Mouse (Mus musculus) forebrain, embryonic 15.5 days (tissue): ENCODE data around the gene Acap2. TPM values are rescaled to one million over a fixed set of nuclear protein-coding genes. Genes with fewer than 3 reads are reported as not detected.

Source experiments
- ATAC-seq: fragments of 200-750 bp; cut with Nextera tagmentation; replicated peaks from 2 replicates; pipeline ENCODE4 v1.8.0; 2017; ENCODE audit warnings: mild to moderate bottlenecking, moderate TSS enrichment, moderate library complexity
- H3K27ac ChIP-seq: fragments of 300-500 bp; sonication (generic); replicated peaks from 2 replicates; pipeline ENCODE4 v1.5.1; 2015; ENCODE audit warnings: mild to moderate bottlenecking, inconsistent platforms
- H3K27me3 ChIP-seq: fragments of 300-500 bp; sonication (generic); 2 replicates; pipeline ENCODE4 v1.6.1; 2015; ENCODE audit warnings: inconsistent platforms
- H3K36me3 ChIP-seq: fragments of 300-500 bp; sonication (generic); 2 replicates; pipeline ENCODE4 v1.6.1; 2015; ENCODE audit warnings: mild to moderate bottlenecking, inconsistent platforms
- H3K4me1 ChIP-seq: fragments of 300-500 bp; sonication (generic); 2 replicates; pipeline ENCODE4 v1.6.1; 2015; ENCODE audit warnings: inconsistent platforms
- H3K4me2 ChIP-seq: fragments of 300-500 bp; sonication (generic); replicated peaks from 2 replicates; pipeline ENCODE4 v1.6.1; 2015; ENCODE audit warnings: mild to moderate bottlenecking, inconsistent platforms
- H3K4me3 ChIP-seq: fragments of 300-500 bp; sonication (generic); 2 replicates; pipeline ENCODE4 v1.5.1; 2015; ENCODE audit warnings: mild to moderate bottlenecking, inconsistent platforms
- H3K9ac ChIP-seq: fragments of 300-500 bp; sonication (generic); replicated peaks from 2 replicates; pipeline ENCODE4 v1.6.1; 2015; ENCODE audit warnings: mild to moderate bottlenecking, inconsistent platforms
- H3K9me3 ChIP-seq: fragments of 300-500 bp; sonication (generic); 2 replicates; pipeline ENCODE4 v1.6.1; 2016; ENCODE audit warnings: inconsistent platforms
- WGBS: fragments of 180-500 bp; shearing (Covaris S2); methylation state at CpG from one replicate; pipeline ENCODE4 v1.1.7; 2015; ENCODE audit warnings: mixed read lengths; 5-methylcytosine and 5-hydroxymethylcytosine counted together
- polyA plus RNA-seq: library from polyadenylated mRNA; unstranded; fragments of >200 nt; fragmentation: Nextera tagmentation; extraction: Ambion mirVana; gene quantifications from 2 replicates; pipeline ENCODE4 v1.2.1, GENCODE M21; 2015

The Acap2 gene
- polyA plus RNA-seq, 1 experiment from 2014 or later = 14.0 TPM

DNA sequence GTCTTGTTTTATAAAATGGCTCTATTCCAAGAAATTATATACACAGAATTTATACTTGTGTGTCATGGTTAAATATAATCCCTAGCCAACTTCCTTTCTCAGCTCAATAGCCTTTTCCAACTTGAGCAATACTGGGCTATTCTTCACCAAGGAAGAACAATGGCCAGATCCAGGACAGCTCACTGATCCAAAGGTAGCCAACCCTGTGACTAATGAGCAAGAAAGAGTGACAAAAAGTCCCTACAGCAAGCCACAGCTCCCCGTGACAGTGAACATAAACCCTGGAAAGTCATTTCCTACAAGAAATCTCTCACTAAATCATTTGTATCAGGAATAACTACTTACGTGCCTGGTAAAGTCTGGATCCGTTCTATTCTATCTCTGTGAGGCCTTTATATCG lies 35.6 kb downstream of the Acap2 start:
- no peaks in the 10 kb centered on the region for H3K27me3 ChIP-seq
- no peak overlapping the region for H3K27ac ChIP-seq
- ATAC-seq = no peak
- H3K9ac ChIP-seq = no peak overlapping the region
- no peaks in the 10 kb centered on the region for H3K36me3 ChIP-seq
- H3K4me2 ChIP-seq = no peak overlapping the region
- 66% methylated on average over 4 of the region's 4 CpGs for WGBS
- no peaks in the 10 kb centered on the region for H3K9me3 ChIP-seq
- H3K4me3 ChIP-seq = no peak overlapping the region
- peaks cover 18% of the 10 kb centered on the region for H3K4me1 ChIP-seq

DNA sequence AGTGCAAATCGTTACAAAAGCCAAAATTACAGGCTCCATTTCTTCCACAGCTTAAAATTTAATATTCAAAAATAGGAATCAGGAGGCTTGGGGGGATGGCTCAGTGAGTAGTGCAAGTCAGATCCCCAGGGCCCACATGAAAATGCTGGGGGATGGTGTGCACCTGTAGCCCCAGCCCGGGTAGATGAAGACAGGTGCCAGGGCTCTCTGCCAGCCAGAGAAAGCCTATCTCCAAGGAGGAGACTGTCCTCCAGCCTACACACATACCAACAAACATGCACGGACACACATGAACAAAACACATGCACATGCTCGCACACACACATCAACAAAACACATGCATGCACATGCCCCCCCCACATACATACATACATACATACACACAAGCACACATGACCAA lies 36.9 kb downstream of the Acap2 start:
- H3K36me3 ChIP-seq = no peaks in the 10 kb centered on the region
- H3K9me3 ChIP-seq = no peaks in the 10 kb centered on the region
- no peak overlapping the region for H3K27ac ChIP-seq
- ATAC-seq = no peak
- H3K4me3 ChIP-seq = no peak overlapping the region
- no peak overlapping the region for H3K4me2 ChIP-seq
- 87% methylated on average over 4 of the region's 4 CpGs for WGBS
- H3K4me1 ChIP-seq = peaks cover 20% of the 10 kb centered on the region
- H3K27me3 ChIP-seq = no peaks in the 10 kb centered on the region
- no peak overlapping the region for H3K9ac ChIP-seq

DNA sequence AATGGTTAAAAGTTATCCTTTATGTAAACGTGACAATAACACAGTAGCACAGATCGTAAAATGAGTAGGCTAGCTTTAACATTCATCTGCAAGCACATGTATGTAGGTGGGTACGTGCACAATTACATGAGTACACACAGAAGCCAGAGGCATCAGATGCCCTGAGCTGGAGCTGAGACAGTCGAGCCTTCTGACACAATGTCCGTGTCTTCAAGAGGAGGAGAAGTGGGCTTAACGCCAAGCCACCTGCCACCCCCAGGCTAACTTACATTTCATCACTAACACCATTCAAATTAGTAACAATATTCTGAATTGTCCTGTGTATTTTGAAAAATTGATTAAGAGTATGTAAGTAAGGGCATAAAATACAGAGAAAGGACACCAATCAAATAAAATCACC lies 40.6 kb downstream of the Acap2 start:
- H3K9ac ChIP-seq = no peak overlapping the region
- peaks cover 13% of the 10 kb centered on the region for H3K9me3 ChIP-seq
- no peak overlapping the region for H3K27ac ChIP-seq
- H3K4me2 ChIP-seq = no peak overlapping the region
- H3K4me1 ChIP-seq = 0 out of 2 replicates have a peak, but pooled peaks cover 3% of the 10 kb centered on the region
- ATAC-seq = no peak
- WGBS = 53% methylated on average over 6 of the region's 6 CpGs
- H3K4me3 ChIP-seq = no peak overlapping the region
- peaks cover 24% of the 10 kb centered on the region for H3K36me3 ChIP-seq
- H3K27me3 ChIP-seq = no peaks in the 10 kb centered on the region

DNA sequence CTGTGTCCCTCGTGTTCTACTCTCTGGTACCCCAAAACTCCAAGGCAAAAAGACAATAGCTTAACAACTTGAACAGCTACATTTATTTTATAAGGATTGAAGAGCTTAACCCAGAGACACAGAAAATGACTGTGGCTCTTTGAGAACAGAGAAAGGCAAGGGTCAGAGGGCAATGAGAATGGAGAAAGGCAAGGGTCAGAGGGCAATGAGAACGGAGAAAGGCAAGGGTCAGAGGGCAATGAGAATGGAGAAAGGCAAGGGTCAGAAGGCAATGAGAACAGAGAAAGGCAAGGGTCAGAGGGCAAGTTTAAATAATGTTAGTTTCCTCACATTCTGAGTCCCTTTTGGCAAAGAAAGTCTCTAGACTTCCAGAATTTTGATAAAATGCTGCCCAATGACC lies 41.6 kb downstream of the Acap2 start:
- H3K4me1 ChIP-seq = 0 out of 2 replicates have a peak, but pooled peaks cover 3% of the 10 kb centered on the region
- no peak overlapping the region for H3K4me2 ChIP-seq
- no peak overlapping the region for H3K27ac ChIP-seq
- no peaks in the 10 kb centered on the region for H3K27me3 ChIP-seq
- peaks cover 29% of the 10 kb centered on the region for H3K36me3 ChIP-seq
- H3K4me3 ChIP-seq = no peak overlapping the region
- 39% methylated on average over 2 of the region's 2 CpGs for WGBS
- peaks cover 17% of the 10 kb centered on the region for H3K9me3 ChIP-seq
- no peak for ATAC-seq
- no peak overlapping the region for H3K9ac ChIP-seq

DNA sequence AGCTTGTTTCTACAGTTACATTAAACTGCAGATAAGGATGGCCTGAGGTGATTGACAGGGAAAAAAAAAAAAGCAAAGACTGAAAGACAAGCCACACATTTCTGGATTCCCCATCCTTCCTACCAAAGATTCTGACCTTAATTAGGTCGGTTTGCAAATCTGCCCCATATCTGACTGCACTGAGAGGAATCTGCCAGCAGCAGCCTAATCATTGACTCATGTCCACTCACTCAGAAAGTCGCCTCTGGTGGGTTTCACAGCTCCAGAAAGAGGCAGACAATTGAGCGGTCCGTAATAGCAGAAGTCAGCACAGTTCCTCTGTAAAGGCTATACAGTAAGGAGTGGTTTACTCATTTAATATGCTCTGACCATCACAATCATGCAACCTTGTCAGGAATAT lies 51.2 kb downstream of the Acap2 start:
- ATAC-seq = no peak
- H3K9ac ChIP-seq = no peak overlapping the region
- no peaks in the 10 kb centered on the region; the same call in 1 of the 2 replicates for H3K36me3 ChIP-seq
- H3K27ac ChIP-seq = no peak overlapping the region
- H3K27me3 ChIP-seq = no peaks in the 10 kb centered on the region
- no peak overlapping the region for H3K4me2 ChIP-seq
- no peaks in the 10 kb centered on the region for H3K9me3 ChIP-seq
- no peaks in the 10 kb centered on the region for H3K4me1 ChIP-seq
- H3K4me3 ChIP-seq = no peak overlapping the region
- WGBS = 92% methylated on average over 4 of the region's 4 CpGs

DNA sequence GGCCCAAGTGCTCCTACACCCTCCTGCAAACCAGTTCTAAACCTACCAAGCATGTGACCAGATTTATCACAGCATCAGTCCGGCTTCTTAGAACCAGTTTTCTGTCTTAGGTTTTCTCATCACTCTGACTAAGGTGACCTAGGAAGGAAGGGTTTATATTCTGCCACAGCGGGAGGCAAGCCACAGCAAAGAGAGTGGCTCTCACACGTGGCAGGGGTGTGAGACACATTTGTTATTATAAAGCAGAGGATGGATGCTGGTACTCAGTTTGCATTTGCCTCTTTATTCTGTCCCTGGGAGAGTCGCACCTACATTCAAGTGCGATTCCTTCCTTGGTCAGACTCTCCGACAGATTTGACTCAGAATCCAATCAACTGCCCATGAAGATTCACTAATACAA lies 52.2 kb downstream of the Acap2 start:
- no peaks in the 10 kb centered on the region for H3K4me1 ChIP-seq
- H3K36me3 ChIP-seq = no peaks in the 10 kb centered on the region
- H3K9ac ChIP-seq = no peak overlapping the region
- H3K27ac ChIP-seq = no peak overlapping the region
- H3K27me3 ChIP-seq = no peaks in the 10 kb centered on the region
- no peak for ATAC-seq
- H3K4me3 ChIP-seq = no peak overlapping the region
- WGBS = 83% methylated on average over 6 of the region's 6 CpGs
- H3K4me2 ChIP-seq = no peak overlapping the region
- H3K9me3 ChIP-seq = no peaks in the 10 kb centered on the region

DNA sequence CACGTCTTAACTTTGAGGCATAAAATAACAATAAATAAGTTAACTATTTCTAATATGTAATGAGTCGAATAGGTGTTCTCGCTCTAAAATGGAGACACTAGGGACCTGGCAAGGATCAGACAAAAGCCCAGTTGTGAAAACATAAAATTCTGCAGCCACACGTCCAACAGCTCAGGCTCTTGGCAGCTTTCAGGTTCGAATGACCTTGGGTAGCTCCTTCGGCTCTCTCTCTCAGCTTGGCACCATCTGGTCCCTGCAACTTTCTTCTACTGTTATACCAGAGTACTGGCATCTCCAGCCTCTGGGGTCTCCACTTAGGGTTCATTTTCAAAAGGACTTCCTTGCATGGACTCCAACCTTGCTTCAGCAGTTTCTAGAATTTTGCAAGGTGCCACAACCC lies 53.3 kb downstream of the Acap2 start:
- no peak for ATAC-seq
- H3K36me3 ChIP-seq = no peaks in the 10 kb centered on the region
- H3K4me2 ChIP-seq = no peak overlapping the region
- H3K4me1 ChIP-seq = no peaks in the 10 kb centered on the region
- no peaks in the 10 kb centered on the region for H3K9me3 ChIP-seq
- no peak overlapping the region for H3K4me3 ChIP-seq
- H3K27me3 ChIP-seq = no peaks in the 10 kb centered on the region
- 90% methylated on average over 6 of the region's 6 CpGs for whole genome bisulfite sequencing
- no peak overlapping the region for H3K9ac ChIP-seq
- no peak overlapping the region for H3K27ac ChIP-seq

DNA sequence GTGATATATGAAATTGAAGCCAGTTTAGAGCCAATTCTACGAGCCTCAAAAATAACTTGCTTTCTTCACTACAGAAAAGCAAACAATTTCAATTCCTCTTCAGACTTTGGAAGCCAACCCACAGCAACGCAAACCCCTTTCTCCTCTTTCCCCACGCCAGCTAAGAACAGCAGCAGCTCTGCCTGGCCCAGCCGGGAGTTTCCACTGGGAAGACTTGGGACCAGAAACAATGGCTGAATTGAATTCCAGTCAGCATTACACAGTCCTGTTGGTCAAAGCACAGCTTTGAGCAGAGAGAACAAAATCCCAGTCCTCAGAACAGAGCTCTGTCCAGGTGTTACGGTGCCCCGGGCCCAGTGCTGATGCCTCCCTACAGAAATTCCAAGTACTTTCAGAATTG lies 59.1 kb downstream of the Acap2 start:
- no peaks in the 10 kb centered on the region for H3K9me3 ChIP-seq
- H3K27ac ChIP-seq = no peak overlapping the region
- ATAC-seq = no peak
- no peaks in the 10 kb centered on the region for H3K4me1 ChIP-seq
- no peak overlapping the region for H3K4me2 ChIP-seq
- H3K27me3 ChIP-seq = no peaks in the 10 kb centered on the region
- no peak overlapping the region for H3K9ac ChIP-seq
- H3K36me3 ChIP-seq = peaks cover 7% of the 10 kb centered on the region; the same call in 1 of the 2 replicates
- WGBS = 21% methylated on average over 6 of the region's 6 CpGs
- no peak overlapping the region for H3K4me3 ChIP-seq

DNA sequence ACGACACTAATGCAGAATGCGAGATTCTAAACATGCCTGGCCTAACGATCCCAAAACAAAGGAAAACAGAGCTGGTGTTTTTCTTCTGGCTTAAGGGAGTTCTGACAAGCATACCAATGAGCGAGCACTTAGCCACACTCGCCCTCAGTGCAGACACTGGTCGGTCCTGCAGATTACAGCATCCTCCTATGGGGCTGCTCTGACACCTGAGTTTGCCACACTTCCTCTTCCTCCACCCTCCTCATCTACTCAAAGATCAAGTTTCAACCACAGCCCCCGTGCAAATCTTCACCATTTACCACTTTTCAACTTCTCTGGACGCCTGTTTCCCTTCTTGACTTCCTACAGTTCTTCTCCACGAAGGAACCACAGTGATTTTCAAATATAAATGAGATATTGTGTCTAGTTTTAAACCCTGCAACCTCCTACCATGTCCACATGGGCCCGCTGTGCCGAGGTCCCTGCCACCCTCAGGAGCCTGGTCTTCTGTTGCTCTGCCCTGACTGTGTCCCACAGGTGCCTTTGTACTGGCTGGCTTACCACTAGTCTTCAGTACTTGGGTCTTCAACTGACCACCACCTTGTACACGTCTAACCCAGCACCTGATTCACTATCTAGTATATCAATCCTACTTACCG lies 64.3 kb downstream of the Acap2 start:
- 59% methylated on average over 13 of the region's 13 CpGs for WGBS
- H3K9ac ChIP-seq = no peak overlapping the region
- no peaks in the 10 kb centered on the region for H3K4me1 ChIP-seq
- H3K27me3 ChIP-seq = no peaks in the 10 kb centered on the region
- H3K4me3 ChIP-seq = no peak overlapping the region
- H3K27ac ChIP-seq = no peak overlapping the region
- H3K9me3 ChIP-seq = no peaks in the 10 kb centered on the region
- no peak overlapping the region for H3K4me2 ChIP-seq
- no peak for ATAC-seq
- H3K36me3 ChIP-seq = peaks cover 7% of the 10 kb centered on the region; the same call in 1 of the 2 replicates

DNA sequence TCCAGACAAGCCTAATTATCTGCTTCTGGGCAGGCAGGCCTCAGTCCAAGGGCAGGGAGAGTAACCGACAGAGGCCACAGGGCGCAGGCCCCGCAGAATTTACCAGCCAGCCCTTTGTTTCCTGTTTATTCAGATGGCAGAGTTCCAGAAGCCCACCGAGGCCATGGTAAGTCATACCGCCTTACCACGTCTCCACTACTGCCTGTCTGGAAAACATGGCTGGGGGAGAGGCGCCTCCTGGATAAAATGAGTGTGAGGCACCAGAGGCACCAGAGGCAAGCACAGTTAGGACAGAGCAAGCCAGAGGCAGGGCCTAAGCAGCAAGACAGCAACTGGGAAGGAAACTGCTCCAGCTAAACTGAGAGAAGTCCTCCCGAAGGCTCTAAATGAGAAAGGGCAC lies 65.5 kb downstream of the Acap2 start:
- H3K9me3 ChIP-seq = no peaks in the 10 kb centered on the region
- whole genome bisulfite sequencing = 42% methylated on average over 8 of the region's 8 CpGs
- no peaks in the 10 kb centered on the region for H3K27me3 ChIP-seq
- H3K27ac ChIP-seq = no peak overlapping the region
- ATAC-seq = no peak
- H3K4me3 ChIP-seq = no peak overlapping the region
- no peaks in the 10 kb centered on the region for H3K4me1 ChIP-seq
- H3K4me2 ChIP-seq = no peak overlapping the region
- H3K36me3 ChIP-seq = peaks cover 10% of the 10 kb centered on the region; the same call in 1 of the 2 replicates
- no peak overlapping the region for H3K9ac ChIP-seq

DNA sequence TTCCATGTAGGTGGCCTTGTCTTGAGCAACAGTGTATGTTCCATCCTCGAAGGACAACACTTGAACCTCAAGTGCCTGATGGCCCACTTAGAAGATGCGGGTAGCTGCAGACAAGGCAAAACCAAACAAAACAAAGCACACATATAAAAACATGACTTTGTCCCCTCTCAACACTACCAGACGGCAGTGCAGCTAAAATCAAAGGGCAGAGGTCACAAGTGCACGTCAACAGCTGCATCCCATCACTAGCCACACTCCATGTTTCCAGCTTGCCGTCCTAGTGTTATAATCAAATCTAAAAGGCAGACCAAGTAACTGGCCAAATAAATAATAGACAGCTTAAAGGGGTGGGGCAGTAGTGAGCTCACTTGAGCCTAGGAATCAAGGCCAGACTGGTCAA lies 69.5 kb downstream of the Acap2 start:
- no peaks in the 10 kb centered on the region for H3K4me1 ChIP-seq
- no peak for ATAC-seq
- peaks cover 10% of the 10 kb centered on the region; the same call in 1 of the 2 replicates for H3K36me3 ChIP-seq
- no peak overlapping the region for H3K4me3 ChIP-seq
- no peak overlapping the region for H3K4me2 ChIP-seq
- H3K9me3 ChIP-seq = no peaks in the 10 kb centered on the region
- 82% methylated on average over 5 of the region's 5 CpGs for WGBS
- H3K9ac ChIP-seq = no peak overlapping the region
- H3K27me3 ChIP-seq = no peaks in the 10 kb centered on the region
- no peak overlapping the region for H3K27ac ChIP-seq

DNA sequence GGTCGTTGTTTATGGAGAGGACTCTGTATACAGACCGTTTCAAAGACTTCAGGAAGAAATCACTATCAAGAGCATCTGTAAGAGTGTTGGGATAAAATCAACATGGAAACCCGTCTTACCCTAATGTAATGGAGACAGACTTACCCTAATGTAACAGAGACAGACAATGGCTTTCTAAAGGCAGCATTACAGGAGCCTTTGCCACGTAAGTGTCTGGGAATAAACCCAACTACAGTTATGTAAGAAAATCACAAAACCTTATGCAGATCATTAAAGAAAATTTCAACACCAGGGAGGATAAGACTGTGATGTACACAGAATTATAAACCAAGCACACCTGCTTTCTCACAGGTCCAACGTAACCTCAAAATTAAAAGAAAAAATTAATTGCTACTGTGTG lies 72.9 kb downstream of the Acap2 start:
- H3K4me2 ChIP-seq = no peak overlapping the region
- no peaks in the 10 kb centered on the region for H3K27me3 ChIP-seq
- WGBS = 84% methylated on average over 5 of the region's 5 CpGs
- H3K4me3 ChIP-seq = no peak overlapping the region
- no peaks in the 10 kb centered on the region for H3K4me1 ChIP-seq
- H3K9me3 ChIP-seq = no peaks in the 10 kb centered on the region
- no peak overlapping the region for H3K9ac ChIP-seq
- ATAC-seq = no peak
- H3K36me3 ChIP-seq = peaks cover 11% of the 10 kb centered on the region; the same call in 1 of the 2 replicates
- H3K27ac ChIP-seq = no peak overlapping the region

DNA sequence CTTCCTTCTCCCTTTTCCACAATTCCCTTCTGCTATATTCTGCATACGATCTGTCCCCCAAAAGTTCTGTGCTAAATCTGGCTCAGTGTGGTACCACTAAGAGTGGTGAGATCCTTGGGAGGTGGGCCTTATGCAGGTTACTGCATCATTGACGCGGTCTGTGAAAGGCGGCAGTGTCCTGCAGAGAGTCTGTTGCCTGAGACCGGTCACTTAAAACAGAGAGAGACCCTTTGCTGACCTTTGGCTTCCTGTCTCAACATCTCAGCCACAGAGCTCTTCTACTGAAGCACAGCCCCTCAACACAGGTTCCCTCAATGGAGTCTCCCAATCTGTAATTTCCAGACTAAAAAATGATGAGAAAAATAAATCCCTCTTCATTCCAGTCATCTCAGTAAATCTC lies 76.1 kb downstream of the Acap2 start:
- Histone ChIP-seq H3K27ac (no peak overlapping the region), H3K4me1 (no peaks in the 10 kb centered on the region), H3K9ac (no peak overlapping the region), H3K36me3 (peaks cover 16% of the 10 kb centered on the region), H3K27me3 (no peaks in the 10 kb centered on the region), H3K4me2 (no peak overlapping the region), H3K4me3 (no peak overlapping the region), H3K9me3 (no peaks in the 10 kb centered on the region)
- WGBS = 73% methylated on average over 5 of the region's 5 CpGs
- no peak for ATAC-seq
